Comparison of ENCODE assay signal across 21 mouse cellular contexts in genomic region chr12:79380190-79380589, GRCm38 (mm10).
DNase-seq lines count a peak whose midpoint lies in the region; ATAC-seq lines count a peak whose summit lies in the region.
"Had no signal": no experiment of that assay in that cellular context is flagged by ENCODE, and none has a peak within 500 bp of the region (broad histone marks: within the 10 kb centered on the region; RNA-seq: fewer than 3 reads in every experiment).

No protein-coding gene starts in this region.

- H3K9ac ChIP-seq in lung, embryonic 15.5 days: no peak overlapping the region
- H3K9ac ChIP-seq: forebrain, embryonic 15.5 days; hindbrain, embryonic 12.5 days; hindbrain, embryonic 15.5 days had no signal

- H3K36me3 ChIP-seq in lung, embryonic 15.5 days: no peaks in the 10 kb centered on the region
- H3K36me3 ChIP-seq: forebrain, embryonic 15.5 days; hindbrain, embryonic 12.5 days; hindbrain, embryonic 15.5 days had no signal

- H3K9me3 ChIP-seq in lung, embryonic 15.5 days: no peaks in the 10 kb centered on the region
- H3K9me3 ChIP-seq: forebrain, embryonic 15.5 days; hindbrain, embryonic 12.5 days; hindbrain, embryonic 15.5 days had no signal

- ATAC-seq in lung, embryonic 15.5 days (ENCODE audit: borderline replicate concordance, extremely low read depth, low FRiP score, low TSS enrichment): no peak
- ATAC-seq: forebrain, embryonic 15.5 days had no signal

- H3K4me3 ChIP-seq in lung, embryonic 15.5 days: no peak overlapping the region
- H3K4me3 ChIP-seq: forebrain, embryonic 15.5 days; hindbrain, embryonic 12.5 days; hindbrain, embryonic 15.5 days had no signal

- DNase-seq in lung, postnatal 36 days: no peak
- peak; percentile 61 for DNase-seq in 416B (ENCODE audit: low read depth)
- peak; percentile 9 for DNase-seq in Muller cell, postnatal 12 days (ENCODE audit: inconsistent ontology term)
- DNase-seq in fat pad, adult 2 months (ENCODE audit: extremely low read depth, low read depth, low spot score): peak; percentile 66
- DNase-seq in layer of hippocampus, adult 8-10 months (ENCODE audit: low spot score in 2 of 2): no peak
- DNase-seq in urinary bladder, postnatal 25 days (ENCODE audit: low spot score): no peak
- DNase-seq: adrenal gland, adult 2 months; adrenal gland, postnatal 14 days; cerebellum, adult 11-12 months; cerebellum, adult 8-10 months; cerebellum, postnatal 10 days; cerebellum, postnatal 36 days; embryo, embryonic 11 days; gastrocnemius, postnatal 10 days; gastrocnemius, postnatal 36 days; heart, adult 11 months had no signal

- peak overlapping the region; percentile 11; the same call in 1 of the 2 replicates for H3K27ac ChIP-seq in lung, embryonic 15.5 days
- H3K27ac ChIP-seq: forebrain, embryonic 15.5 days; hindbrain, embryonic 12.5 days; hindbrain, embryonic 15.5 days had no signal

- H3K4me2 ChIP-seq in lung, embryonic 15.5 days: no peak overlapping the region
- H3K4me2 ChIP-seq: forebrain, embryonic 15.5 days; heart, embryonic 11.5 days; hindbrain, embryonic 12.5 days; hindbrain, embryonic 15.5 days had no signal

- H3K27me3 ChIP-seq in lung, embryonic 15.5 days: no peaks in the 10 kb centered on the region
- H3K27me3 ChIP-seq: forebrain, embryonic 15.5 days; hindbrain, embryonic 12.5 days; hindbrain, embryonic 15.5 days had no signal

- WGBS in lung, embryonic 15.5 days: 53% methylated on average over 1 of the region's 1 CpGs

- peaks cover 37% of the 10 kb centered on the region for H3K4me1 ChIP-seq in lung, embryonic 15.5 days
- H3K4me1 ChIP-seq: forebrain, embryonic 15.5 days; hindbrain, embryonic 12.5 days; hindbrain, embryonic 15.5 days had no signal

Comparison
In these comparisons a context has a peak if more than half of its experiments do, and no peak if none do; other contexts are left out.
1. DNase-seq: peak in 416B (single experiment), Muller cell, postnatal 12 days (single experiment) and fat pad, adult 2 months (single experiment); none in lung, postnatal 36 days (single experiment), layer of hippocampus, adult 8-10 months (0 of 2) and urinary bladder, postnatal 25 days (single experiment).